Mouse (Mus musculus): ENCODE measurements at regions not wholly inside any gene's neighbourhood (a gene's known extent, or its start where the extent isn't known, plus 50 kb on each side); places are given as distances from the start of the nearest gene placed in this dataset.

- H3K4me1 ChIP-seq, result peaks cover 15% of the 10 kb centered on the region
- H3K36me3 ChIP-seq, result no peaks in the 10 kb centered on the region
- no peak overlapping the region for H3K27ac ChIP-seq (replicated peaks)
- H3K4me2 ChIP-seq, result no peak overlapping the region
- no peak for ATAC-seq (ENCODE audit: extremely low read depth, insufficient number of reproducible peaks, low FRiP score, low TSS enrichment)
- 62% methylated on average over 2 of the region's 2 CpGs for WGBS
- no peak overlapping the region for H3K9ac ChIP-seq
- H3K4me3 ChIP-seq, result no peak overlapping the region
- no peaks in the 10 kb centered on the region for H3K27me3 ChIP-seq (replicated peaks)
- H3K9me3 ChIP-seq, result no peaks in the 10 kb centered on the region
These were observed 110.0 kb upstream of the Usp24 start for GRCm38 (mm10) chr4:106206023-106206422.

- Histone ChIP-seq H3K9ac (no peak overlapping the region), H3K27ac (replicated peaks) (no peak overlapping the region), H3K27me3 (replicated peaks) (0 out of 2 replicates have a peak, but pooled peaks cover 4% of the 10 kb centered on the region), H3K9me3 (no peaks in the 10 kb centered on the region), H3K4me1 (peaks cover 13% of the 10 kb centered on the region; the same call in 1 of the 2 replicates), H3K36me3 (no peaks in the 10 kb centered on the region), H3K4me3 (no peak overlapping the region), H3K4me2 (no peak overlapping the region)
- ATAC-seq (ENCODE audit: extremely low read depth, insufficient number of reproducible peaks, low FRiP score, low TSS enrichment), result no peak
- WGBS, result 62% methylated on average over 11 of the region's 11 CpGs
These were observed 106.5 kb upstream of the Usp24 start for GRCm38 (mm10) chr4:106209465-106209864.

- WGBS, result 86% methylated on average over 1 of the region's 1 CpGs
- no peak overlapping the region for H3K4me3 ChIP-seq
- no peaks in the 10 kb centered on the region for H3K36me3 ChIP-seq
- no peak overlapping the region for H3K9ac ChIP-seq
- no peak for ATAC-seq (ENCODE audit: extremely low read depth, insufficient number of reproducible peaks, low FRiP score, low TSS enrichment)
- peaks cover 13% of the 10 kb centered on the region; the same call in 1 of the 2 replicates for H3K4me1 ChIP-seq
- H3K4me2 ChIP-seq, result no peak overlapping the region
- H3K27me3 ChIP-seq (replicated peaks), result 0 out of 2 replicates have a peak, but pooled peaks cover 4% of the 10 kb centered on the region
- H3K9me3 ChIP-seq, result no peaks in the 10 kb centered on the region
- no peak overlapping the region for H3K27ac ChIP-seq (replicated peaks)
These were observed 106.0 kb upstream of the Usp24 start for GRCm38 (mm10) chr4:106209975-106210374.

GRCm38 (mm10) chr4:106214170-106214569, 101.8 kb upstream of the Usp24 start:
- H3K9ac ChIP-seq, result no peak overlapping the region
- H3K4me1 ChIP-seq, result no peaks in the 10 kb centered on the region
- H3K4me3 ChIP-seq, result no peak overlapping the region
- H3K27ac ChIP-seq (replicated peaks), result no peak overlapping the region
- no peaks in the 10 kb centered on the region for H3K9me3 ChIP-seq
- WGBS, result 72% methylated on average over 5 of the region's 5 CpGs
- H3K4me2 ChIP-seq, result no peak overlapping the region
- no peak for ATAC-seq (ENCODE audit: extremely low read depth, insufficient number of reproducible peaks, low FRiP score, low TSS enrichment)
- no peaks in the 10 kb centered on the region for H3K36me3 ChIP-seq
- 0 out of 2 replicates have a peak, but pooled peaks cover 4% of the 10 kb centered on the region for H3K27me3 ChIP-seq (replicated peaks)

- no peaks in the 10 kb centered on the region for H3K36me3 ChIP-seq
These were observed 95.4 kb upstream of the Usp24 start for GRCm38 (mm10) chr4:106220621-106221020.

DNA sequence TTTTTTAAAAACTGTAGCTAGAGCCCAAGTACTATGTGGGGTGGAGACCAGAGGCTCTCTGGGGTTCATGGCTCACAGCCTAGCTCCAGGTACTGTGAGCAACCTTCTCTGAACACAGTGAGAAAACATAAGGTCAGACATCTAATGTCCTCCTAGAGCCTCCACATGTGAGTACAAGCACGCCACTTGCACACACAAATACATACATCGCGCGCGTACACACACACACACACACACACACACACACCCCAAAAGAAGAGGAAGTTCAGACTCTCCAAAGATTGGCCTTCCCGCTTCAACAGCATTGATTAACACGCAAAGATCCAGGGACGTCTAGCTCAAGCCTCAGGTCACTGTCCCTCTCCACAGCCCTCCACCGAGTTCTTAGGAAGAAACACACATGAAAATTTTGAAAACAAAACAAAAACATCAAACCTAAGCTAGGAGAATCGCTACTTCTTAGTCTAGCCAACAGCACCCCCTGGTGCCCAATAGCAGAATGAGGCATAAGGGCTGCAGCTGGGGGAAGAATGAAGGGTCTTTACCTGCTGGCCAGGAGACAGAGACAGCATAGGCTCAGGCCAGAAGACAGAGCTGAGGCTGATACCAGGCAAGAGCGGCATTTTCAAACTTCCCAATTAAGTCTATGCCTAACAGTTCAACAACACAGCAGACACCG, 90.7 kb upstream of the Usp24 start:
- Histone ChIP-seq H3K27ac (replicated peaks) (no peak overlapping the region), H3K4me1 (no peaks in the 10 kb centered on the region), H3K4me3 (no peak overlapping the region), H3K9ac (no peak overlapping the region), H3K36me3 (no peaks in the 10 kb centered on the region), H3K27me3 (replicated peaks) (peaks cover 12% of the 10 kb centered on the region; the same call in 1 of the 2 replicates), H3K9me3 (0 out of 2 replicates have a peak, but pooled peaks cover 3% of the 10 kb centered on the region), H3K4me2 (peak overlapping the region; percentile 40)
- 46% methylated on average over 12 of the region's 12 CpGs for WGBS
- ATAC-seq (ENCODE audit: extremely low read depth, insufficient number of reproducible peaks, low FRiP score, low TSS enrichment), result no peak

More at GRCm38 (mm10) chr4:106220621-106221020, 95.4 kb upstream of the Usp24 start:
- Histone ChIP-seq H3K4me2 (no peak overlapping the region), H3K9me3 (no peaks in the 10 kb centered on the region), H3K9ac (no peak overlapping the region), H3K4me1 (no peaks in the 10 kb centered on the region), H3K4me3 (no peak overlapping the region), H3K27me3 (replicated peaks) (no peaks in the 10 kb centered on the region), H3K27ac (replicated peaks) (no peak overlapping the region)
- ATAC-seq (ENCODE audit: extremely low read depth, insufficient number of reproducible peaks, low FRiP score, low TSS enrichment), result no peak
- 73% methylated on average over 9 of the region's 9 CpGs for WGBS

- no peak overlapping the region for H3K4me3 ChIP-seq
- 68% methylated on average over 8 of the region's 8 CpGs for WGBS
- no peak overlapping the region for H3K4me2 ChIP-seq
- H3K9ac ChIP-seq, result no peak overlapping the region
- H3K27ac ChIP-seq (replicated peaks), result no peak overlapping the region
- ATAC-seq (ENCODE audit: extremely low read depth, insufficient number of reproducible peaks, low FRiP score, low TSS enrichment), result no peak
- H3K4me1 ChIP-seq, result peaks cover 5% of the 10 kb centered on the region
- no peaks in the 10 kb centered on the region for H3K36me3 ChIP-seq
- peaks cover 12% of the 10 kb centered on the region; the same call in 1 of the 2 replicates for H3K27me3 ChIP-seq (replicated peaks)
- 0 out of 2 replicates have a peak, but pooled peaks cover 3% of the 10 kb centered on the region for H3K9me3 ChIP-seq
These were observed 88.6 kb upstream of the Usp24 start for GRCm38 (mm10) chr4:106227428-106227827.

- WGBS, result 33% methylated on average over 9 of the region's 9 CpGs
These were observed 87.5 kb upstream of the Usp24 start for GRCm38 (mm10) chr4:106228534-106228933.

DNA sequence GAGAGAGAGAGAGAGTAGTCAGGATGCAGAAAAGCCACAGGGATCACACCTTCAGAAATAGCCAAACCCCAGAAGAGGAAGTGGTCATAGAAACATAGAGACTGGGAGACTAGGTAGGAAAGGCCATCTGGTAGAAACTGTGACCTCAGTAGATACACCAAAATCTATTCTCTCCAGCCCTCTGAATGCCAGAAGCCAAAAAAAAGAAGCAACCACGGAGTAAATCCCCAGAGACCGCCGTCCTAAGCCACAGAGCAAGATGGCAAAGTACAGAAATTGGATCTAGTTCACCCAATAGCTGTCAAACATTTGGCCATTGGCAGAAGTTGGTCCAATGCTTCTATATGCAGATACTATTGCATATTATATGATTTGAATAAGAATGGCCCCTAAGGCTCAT, 86.5 kb upstream of the Usp24 start:
- H3K4me1 ChIP-seq, result peaks cover 11% of the 10 kb centered on the region
- H3K27ac ChIP-seq (replicated peaks), result no peak overlapping the region
- 0 out of 2 replicates have a peak, but pooled peaks cover 3% of the 10 kb centered on the region for H3K9me3 ChIP-seq
- no peaks in the 10 kb centered on the region for H3K36me3 ChIP-seq
- ATAC-seq (ENCODE audit: extremely low read depth, insufficient number of reproducible peaks, low FRiP score, low TSS enrichment), result no peak
- no peak overlapping the region for H3K4me2 ChIP-seq
- H3K27me3 ChIP-seq (replicated peaks), result peaks cover 12% of the 10 kb centered on the region; the same call in 1 of the 2 replicates
- 63% methylated on average over 3 of the region's 3 CpGs for WGBS
- H3K9ac ChIP-seq, result no peak overlapping the region
- H3K4me3 ChIP-seq, result no peak overlapping the region

More at GRCm38 (mm10) chr4:106228534-106228933, 87.5 kb upstream of the Usp24 start:
- Histone ChIP-seq H3K4me1 (peaks cover 11% of the 10 kb centered on the region), H3K36me3 (no peaks in the 10 kb centered on the region), H3K4me2 (no peak overlapping the region), H3K27me3 (replicated peaks) (peaks cover 12% of the 10 kb centered on the region; the same call in 1 of the 2 replicates), H3K27ac (replicated peaks) (no peak overlapping the region), H3K4me3 (no peak overlapping the region), H3K9ac (no peak overlapping the region), H3K9me3 (0 out of 2 replicates have a peak, but pooled peaks cover 3% of the 10 kb centered on the region)
- no peak for ATAC-seq (ENCODE audit: extremely low read depth, insufficient number of reproducible peaks, low FRiP score, low TSS enrichment)

DNA sequence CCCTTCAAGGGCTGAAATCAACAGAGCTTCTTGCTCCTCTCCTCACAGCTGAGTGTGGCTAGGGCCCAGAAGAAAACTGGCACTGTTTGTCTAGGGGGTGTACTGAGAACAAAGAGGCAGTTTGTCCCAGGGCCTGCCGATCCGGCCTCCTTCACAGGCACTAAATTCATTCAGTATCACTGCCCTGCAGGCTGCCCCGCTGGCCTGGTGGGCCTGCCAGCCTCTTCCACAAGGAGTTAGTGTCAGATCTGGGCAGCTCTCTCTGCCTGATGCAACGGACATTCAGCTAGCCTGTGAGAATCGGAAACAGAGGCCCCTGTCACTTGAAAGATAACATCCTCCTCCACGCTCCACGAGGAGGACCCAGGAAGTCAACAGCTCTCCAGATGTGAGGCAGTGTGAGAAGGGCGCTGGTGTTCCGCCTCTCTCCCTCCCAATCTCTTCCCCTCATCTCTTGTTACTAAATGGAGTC, 83.5 kb upstream of the Usp24 start:
- Histone ChIP-seq H3K27ac (replicated peaks) (peak overlapping the region; percentile 12; the same call in 1 of the 2 replicates), H3K27me3 (replicated peaks) (no peaks in the 10 kb centered on the region), H3K4me3 (no peak overlapping the region), H3K9me3 (0 out of 2 replicates have a peak, but pooled peaks cover 3% of the 10 kb centered on the region), H3K4me1 (peaks cover 14% of the 10 kb centered on the region), H3K36me3 (no peaks in the 10 kb centered on the region), H3K4me2 (no peak overlapping the region), H3K9ac (no peak overlapping the region)
- no peak for ATAC-seq (ENCODE audit: extremely low read depth, insufficient number of reproducible peaks, low FRiP score, low TSS enrichment)
- WGBS, result 10% methylated on average over 9 of the region's 9 CpGs

DNA sequence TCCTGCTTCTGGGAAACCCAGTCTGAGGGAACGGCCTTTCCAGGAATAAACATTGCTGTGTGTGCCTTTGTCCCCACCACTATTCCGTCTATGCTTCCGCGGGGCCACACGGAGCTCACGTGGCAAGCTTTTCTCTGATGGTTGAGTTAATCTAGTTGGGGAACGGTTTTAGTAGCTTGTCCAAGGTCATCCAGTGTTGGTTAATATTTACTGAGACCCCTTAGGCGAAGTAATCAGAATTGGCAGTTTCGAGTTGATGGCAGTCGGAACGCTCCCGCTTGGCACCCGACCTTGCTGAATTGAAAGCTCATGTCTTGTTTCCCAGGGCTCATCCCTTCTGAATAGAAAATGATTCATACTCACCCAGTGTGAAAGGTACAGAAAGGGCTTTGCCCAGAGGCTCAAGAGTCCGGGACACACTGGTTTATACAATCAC, 71.6 kb upstream of the Usp24 start:
- H3K36me3 ChIP-seq, result no peaks in the 10 kb centered on the region
- WGBS, result 86% methylated on average over 14 of the region's 14 CpGs
- H3K4me2 ChIP-seq, result no peak overlapping the region
- H3K27me3 ChIP-seq (replicated peaks), result no peaks in the 10 kb centered on the region
- ATAC-seq (ENCODE audit: extremely low read depth, insufficient number of reproducible peaks, low FRiP score, low TSS enrichment), result no peak
- H3K4me1 ChIP-seq, result peaks cover 6% of the 10 kb centered on the region; the same call in 1 of the 2 replicates
- no peak overlapping the region for H3K9ac ChIP-seq
- H3K27ac ChIP-seq (replicated peaks), result no peak overlapping the region
- H3K9me3 ChIP-seq, result no peaks in the 10 kb centered on the region
- H3K4me3 ChIP-seq, result no peak overlapping the region
